Mouse (Mus musculus): ENCODE measurements around the gene Gm765.

Gm765 gene

DNA sequence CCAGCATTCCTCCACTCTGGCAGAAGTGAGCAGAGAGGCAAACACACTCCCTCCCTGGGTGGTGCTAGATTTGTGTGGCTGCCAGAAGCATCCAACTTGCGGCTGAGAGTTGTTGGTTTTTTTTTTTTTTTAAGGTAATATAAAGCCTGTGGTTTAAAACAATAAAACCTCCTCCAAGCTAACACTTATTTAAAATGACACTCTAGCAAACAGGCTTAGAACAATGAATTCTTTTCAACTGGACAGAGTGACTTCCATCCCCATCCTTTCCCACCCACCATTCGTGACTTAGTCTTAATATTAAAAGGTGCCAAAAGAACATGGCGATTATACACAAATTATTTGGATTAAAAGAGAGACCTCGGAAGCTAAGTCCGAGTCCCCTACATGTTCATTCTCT is at the start of gene Gm765:
TSS of gene Gm765 (minus strand) at position 101 of the 400 bp plus-strand sequence.
- DNase-seq = no peak

DNA sequence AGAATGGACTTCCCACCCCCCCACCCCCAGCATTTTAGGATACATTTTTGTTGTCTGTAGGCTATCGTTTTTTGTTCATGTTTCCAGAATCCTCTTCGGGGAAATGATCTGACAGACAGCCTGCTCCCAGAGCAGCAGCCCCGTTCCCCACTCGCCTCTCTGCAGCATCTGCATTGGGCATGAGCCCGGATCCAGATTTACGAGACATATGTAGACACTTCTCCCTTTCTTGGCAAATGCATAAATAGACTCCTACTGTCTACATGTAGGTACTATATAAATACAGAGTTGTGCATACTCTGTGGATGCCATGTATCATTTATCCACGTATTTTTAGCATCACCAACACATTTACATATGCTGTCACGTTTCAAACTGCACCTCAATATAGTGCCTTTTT is 42.9 kb upstream of the Gm765 start:
- DNase-seq = no peak

DNA sequence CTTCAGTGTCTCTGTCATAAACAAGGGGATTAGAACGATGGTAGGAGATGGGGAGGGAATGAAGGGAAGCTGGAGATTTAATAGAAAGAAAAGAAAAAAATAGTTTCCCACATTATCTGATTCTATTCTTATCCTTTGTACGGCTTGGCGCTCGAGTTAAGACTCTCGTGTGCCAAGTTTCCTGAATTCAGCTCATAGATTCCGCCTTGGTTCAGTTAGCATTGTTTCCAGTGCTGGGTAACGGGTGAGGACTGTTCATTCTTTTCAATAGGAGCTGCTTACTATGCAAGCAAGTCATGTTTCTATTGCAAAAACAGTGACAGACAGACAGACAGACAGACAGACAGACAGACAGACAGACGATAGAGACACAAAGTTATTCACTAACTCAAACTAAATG is 41.9 kb upstream of the Gm765 start:
- no peak for DNase-seq

DNA sequence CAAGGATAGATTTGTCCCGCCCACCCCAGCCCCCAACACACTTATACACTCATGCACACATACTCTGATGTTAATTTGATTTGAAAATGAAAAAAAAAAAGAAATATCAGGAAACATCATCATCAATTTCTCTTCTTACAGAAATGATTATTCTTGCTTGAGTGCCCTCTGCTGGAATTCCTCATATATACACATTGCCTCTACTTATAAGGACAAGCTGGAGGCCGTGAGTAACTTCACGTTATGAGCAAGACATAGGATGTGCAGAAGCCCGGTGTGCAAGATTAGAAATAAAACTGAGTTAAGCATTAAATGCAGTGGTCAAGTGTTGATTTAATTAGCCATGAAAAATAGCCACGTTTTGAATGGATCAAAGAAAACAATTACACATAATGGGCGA is 40.9 kb upstream of the Gm765 start:
- DNase-seq = no peak

DNA sequence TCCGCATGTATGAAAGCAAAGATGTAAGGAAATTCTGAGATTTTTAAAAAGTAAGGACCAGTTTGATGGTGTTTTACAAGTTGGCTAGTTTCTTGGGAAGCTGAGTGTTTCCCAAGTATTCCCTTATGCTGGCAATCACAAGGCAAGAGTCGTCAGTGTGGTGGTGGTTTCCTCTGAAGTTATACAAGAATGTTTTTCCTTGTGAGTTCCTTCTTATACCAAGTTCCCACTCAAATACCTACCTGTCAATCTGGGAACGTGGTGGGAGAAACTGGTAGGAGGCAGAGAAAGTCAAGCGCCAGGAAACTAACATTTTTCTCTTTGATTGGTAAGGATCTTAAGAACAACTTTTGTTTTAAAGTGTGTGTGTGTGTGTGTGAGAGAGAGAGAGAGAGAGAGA is 23.6 kb upstream of the Gm765 start:
- DNase-seq = no peak

DNA sequence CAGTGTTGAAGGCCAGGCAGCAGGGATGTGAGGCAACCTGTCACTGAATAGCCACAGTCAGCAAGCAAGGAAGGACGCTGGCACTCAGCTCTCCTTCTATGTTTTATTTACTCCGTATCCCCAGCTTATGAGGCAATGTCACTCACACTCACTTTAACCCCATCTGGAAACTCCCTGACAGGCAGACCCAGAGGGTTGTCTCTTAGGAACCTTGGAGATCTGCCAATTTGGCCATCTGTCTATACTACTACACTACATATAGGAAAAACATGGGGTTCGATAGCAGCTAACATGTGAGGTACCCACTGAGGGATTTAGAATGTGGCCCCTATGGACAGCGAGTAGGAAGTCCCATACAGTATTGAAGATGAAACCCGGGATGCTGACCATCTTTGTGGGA is 12.7 kb upstream of the Gm765 start:
- DNase-seq = no peak

DNA sequence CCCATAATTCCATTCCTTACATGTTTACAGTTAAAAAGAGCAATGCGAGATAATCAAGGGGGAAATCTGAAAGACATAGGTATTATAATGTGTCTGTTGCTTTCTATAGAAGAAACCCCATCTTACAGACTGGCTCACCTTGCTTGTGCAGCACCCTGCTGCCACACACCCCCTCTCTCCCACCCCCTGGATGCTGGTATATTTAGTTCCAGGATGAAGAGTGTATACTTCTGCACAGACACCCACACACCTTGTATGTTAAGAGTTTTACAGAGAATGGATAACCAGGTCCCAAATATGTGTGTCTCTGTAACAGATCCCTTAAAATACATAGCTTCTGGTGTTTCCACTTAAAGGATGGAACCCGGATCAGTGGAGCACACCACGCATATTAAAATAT is 10.7 kb upstream of the Gm765 start:
- DNase-seq = no peak

DNA sequence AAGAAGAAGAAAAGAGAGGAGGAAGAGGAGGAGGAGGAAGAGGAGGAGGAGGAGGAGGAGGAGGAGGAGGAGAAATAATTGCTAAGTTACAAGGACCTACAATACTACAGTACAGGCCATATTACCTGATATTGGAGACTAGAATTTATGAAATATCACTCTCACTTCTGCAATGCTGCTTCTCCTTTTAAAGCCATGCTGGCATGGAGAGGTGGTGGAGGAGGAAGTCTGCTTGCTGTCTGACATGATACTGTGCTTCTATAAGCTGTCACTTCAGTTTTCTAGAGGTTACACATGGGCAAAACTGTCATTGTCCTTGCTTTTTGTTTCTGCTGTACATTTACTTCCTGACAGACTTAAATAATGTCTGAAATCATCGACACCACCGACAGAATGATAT is 9.8 kb downstream of the Gm765 start:
- DNase-seq = no peak

DNA sequence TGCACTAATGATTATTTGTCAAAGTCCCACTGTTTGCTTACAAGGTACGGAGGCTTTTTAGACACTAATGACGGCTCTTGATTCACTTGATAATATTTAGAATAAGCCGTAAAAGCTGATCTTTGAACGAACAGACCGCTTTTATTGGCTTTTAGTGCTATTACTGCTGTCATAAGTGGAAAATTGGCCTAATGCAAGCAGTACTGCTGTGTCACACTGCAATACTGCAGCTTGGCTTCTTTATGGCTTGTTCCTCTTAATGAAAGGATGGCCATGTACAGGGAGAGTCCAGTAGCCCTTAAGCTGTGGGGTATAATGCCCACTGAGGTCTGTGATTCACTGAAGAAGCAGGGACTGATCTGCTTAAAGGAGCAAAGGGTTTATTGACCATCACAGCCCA is 30.9 kb downstream of the Gm765 start:
- DNase-seq = no peak

DNA sequence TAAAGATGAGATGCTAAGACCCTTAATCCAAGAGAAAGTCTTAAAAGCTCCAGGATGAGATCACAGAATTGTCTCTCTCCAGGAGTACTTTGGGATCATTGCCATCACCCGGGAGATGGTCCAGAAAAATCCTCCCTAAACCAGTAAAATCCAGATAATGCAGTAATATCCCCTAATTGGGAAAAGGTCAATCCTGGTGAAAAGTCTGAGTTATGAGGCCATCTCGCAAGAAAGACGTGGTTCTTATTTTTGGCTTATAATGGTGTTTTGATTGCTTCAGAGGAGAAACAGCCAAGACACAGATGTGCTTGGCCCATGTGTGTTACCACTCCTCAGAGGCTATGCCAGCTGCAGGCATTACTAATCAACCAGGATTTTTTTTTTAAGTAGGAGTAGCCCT is 34.9 kb downstream of the Gm765 start:
- DNase-seq = no peak

DNA sequence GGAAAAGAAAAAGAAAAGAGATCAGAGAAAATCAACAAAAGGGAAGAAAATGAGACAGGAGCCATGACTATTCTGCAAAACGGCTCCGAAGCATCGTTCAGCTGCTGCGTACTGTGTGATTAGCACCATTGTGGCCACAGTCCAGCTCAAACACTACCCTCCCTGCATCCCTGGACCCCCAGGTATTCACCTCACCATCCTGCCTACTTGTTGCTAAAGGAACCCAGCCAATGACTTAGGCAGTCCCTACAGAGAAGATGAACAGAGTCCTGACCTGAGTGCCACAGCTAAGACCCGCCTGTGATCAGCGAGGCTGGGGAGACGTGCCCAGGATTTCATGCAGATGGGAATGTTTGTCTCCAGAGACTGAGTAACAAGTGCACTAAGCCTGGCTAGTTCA is 35.4 kb downstream of the Gm765 start:
- no peak for DNase-seq

DNA sequence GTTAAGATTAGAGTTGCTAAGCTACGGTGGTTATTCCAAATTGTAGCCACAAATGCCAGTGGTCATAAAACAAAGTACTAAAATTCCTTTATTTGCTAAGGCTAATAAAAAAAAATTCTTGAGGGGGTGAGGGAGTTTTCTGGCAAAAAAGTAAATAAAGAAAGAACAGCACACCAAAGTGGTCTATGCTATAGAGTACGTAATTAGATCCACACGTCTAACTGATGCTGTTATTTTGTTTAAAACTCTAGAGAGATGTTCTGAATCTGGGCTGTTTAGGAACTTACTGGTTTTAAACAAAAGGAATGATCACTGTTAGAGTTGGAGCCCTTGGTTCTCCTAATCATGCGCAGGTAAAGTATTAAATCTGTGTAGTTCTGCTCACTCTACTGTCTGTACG is 50.5 kb downstream of the Gm765 start:
- DNase-seq = no peak

DNA sequence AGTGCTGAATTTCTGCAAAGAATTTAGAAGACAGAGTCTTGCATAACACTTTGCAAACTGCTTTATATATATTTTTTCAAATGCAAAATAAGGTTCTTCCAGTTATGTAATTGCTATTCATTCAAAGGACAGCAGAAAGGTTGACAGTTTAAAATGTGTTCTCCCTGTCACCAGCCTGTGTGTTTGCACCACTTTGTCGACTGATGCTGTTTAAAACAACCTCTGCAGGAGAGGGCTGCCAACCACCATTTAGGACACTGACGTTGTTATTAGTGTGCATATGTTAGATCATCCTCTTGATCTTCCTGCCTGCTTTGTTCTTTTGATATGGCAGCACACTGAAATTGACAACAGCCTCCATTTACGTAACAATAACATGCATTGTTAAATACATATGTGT is 54.2 kb downstream of the Gm765 start:
- DNase-seq = no peak

DNA sequence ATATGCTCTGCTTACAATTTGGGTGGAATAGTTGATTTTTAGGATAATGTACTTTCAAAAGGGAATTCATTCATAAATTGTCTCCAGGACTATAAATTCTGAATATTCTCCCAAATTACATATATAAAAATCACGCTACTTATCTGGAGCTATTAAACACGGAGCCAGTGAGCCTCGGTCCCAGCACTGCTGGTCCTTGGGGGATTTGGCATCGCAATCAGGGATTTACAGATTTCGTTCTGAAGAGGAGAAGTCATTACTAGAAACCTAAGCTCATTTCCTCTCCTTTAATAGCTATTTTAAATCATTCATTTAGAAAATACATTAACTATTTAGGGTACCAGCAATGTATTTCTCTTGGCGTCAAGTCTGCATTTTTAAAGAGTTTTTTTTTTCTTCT is 55.0 kb downstream of the Gm765 start:
- no peak for DNase-seq

DNA sequence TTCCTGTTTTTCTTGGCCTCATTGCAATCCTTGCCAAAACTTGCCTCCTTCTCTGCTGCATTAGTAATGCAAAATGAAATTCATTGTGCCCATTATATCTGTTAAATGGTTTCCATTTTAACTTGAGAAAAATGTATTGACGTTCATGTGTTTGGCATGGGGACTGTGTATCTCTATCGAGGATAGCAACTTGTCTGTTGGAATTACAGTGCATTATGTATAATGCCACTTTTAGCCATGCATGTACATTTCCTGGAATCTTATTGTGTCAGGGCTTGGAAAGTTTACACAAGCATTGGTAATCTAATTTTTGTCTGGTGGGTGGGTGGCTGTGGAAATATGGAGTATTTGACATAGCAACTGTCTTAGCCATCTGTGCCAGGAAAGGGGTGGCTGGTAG is 57.4 kb downstream of the Gm765 start:
- DNase-seq = no peak

DNA sequence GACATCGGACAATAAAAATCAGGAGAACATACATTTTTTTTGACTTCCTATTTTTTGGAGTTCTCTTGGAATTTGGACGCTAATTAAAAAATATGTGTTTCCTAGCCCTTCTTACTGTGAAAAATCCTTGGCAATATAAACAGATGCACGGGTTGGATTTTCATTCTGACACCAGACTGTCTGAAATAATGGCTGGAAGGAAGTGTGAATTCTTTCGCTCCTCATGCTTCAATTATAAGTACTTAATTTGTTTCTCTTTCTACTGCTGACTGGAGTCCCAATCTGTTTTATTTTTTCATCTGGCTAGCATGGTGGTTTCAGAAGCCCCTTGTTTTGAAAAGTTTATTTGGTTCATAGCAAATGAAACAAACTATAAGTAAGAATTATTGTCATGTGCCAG is 59.8 kb downstream of the Gm765 start:
- DNase-seq = no peak

DNA sequence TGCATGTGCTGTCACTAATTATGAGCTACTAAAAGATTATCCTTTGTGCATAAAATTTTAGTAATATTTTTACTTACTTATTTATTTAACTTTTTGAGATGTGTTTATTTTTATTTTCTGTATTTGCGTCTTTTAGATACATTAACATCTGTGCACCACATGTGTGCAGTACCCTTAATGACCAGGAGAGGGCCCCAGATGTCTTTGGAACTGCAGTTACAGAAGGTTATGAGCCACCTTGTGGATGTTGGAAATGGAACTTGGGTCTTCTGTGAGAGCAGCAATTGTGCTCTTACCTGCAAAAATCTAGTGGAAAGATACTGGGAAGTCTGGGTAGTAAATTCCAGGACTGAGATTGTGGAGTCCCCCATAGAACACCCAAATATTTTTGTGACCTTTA is 71.0 kb downstream of the Gm765 start:
- no peak for DNase-seq

DNA sequence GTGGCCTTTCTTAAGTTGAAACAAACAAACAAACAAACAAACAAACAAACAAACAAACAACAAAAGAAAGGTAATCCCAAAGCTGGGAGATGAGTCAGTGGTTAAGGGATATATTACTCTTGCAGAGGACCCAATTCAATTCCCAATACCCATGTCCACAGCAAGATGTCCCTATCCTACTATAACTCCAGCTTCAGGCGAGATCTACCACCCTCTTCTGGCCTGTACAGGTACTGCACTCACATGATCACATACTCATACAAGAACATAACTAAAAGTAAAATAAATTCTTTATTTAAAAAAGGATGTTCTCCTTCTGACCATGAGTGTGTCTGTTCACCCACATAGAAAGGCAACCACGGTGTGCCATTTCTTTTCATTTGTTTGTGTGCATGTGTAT is 79.6 kb downstream of the Gm765 start:
- DNase-seq = no peak

DNA sequence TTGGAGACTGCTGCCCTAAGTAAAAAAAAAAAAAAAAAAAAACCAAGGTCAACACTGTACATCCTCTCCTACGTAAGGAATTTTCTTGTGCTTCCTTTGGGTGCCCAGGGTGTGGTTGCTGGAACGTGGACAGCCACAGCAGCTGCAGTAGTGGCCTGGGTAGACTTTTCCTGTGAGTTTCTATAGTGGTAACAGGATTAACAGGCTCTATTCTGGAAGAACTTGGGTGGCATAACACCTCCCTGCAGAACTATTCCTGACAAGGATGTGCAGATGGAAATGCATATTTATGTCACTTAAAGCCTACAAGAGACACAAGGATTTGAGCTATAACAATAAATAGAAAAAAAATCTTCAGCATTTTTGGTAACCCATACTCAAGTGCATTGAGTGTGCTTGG is 83.5 kb downstream of the Gm765 start:
- no peak for DNase-seq

DNA sequence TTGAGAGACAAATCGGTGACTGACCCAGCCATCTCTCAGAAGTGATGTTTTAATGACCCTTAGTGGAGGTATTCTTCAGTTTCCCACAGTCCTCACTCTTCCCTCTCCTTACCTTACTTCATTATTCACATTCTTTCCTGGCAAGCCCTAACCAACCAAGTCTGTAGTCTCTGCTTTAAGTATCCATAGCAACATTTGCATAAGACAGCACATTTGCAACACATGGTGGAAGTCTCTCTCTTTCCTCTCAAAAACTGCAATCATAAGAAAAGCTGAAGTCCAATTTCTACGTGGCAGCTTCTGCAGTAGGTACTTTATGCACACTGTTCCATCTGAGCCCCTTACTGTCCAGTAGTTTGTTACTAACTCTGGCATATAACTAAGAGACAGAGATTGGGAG is 96.1 kb downstream of the Gm765 start:
- no peak for DNase-seq

DNA sequence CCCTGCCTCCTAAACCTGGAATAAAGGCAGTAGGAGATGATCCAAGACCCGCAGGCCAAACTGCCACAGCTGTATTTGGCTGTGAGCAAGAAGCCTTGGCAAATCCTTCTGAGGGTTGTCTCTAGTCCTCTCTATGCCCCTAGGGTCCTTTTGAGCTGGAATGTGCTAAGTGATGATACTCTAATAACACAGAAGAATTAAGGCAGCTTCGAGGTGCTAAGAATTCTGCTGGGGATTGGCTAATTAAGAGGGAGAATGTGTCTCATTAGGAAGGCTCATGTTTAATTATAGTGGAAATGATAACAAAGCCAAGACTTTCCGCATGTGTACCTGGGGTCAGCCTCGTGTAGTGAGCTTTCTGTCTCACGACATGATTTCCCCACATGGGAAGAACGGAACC is 99.4 kb downstream of the Gm765 start:
- no peak for DNase-seq

DNA sequence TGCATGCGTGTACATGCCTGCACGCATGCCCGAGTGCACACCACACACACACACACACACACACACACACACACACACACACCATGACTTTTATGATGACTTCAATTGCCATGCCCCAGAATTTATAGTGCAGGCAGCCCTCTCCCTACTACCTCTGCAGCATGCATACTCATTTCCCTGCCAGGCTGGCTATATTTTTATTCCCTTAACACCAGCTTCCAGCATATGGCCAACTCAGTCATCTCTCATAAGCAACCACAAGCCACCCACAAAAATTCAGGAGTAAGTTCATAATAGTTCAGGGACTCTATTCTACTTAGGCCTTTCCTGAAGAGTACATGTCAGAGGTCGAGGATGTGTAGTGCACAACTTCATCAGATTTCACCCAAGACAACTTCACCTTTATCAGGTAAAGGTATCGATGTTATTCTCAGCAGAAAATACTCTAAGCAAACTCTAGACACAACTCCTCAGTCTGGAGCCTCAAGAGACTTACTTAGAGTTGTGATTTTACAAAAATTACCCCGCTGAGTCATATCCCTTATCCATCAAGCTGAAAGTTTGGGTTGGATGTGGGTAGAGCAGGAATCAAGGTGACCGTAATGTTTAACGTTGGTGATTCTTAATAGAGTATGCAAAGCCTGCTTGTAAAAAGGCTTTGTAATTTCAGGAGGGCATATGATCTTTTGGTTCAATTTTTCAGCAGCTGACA is 101.8 kb downstream of the Gm765 start:
- no peak for DNase-seq

DNA sequence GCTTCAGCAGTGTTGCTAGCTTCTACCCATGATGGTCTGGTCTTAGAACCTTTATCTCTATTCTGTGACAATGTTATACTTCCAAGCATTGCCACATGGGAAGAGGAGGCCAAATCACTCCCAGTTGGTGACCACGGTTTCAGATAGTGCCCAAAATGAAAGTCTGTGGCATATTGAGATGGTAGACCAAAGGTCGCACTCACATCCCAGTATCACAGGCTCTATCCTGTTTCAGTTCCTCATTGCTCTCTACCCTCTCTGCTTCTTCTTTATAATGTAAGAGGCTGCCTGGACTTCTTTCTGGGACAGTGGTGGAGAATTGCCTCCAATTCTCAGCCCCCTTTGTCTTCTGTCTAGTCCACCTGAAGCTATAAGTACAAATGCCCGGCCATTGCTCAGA is 108.5 kb downstream of the Gm765 start:
- DNase-seq = no peak

DNA sequence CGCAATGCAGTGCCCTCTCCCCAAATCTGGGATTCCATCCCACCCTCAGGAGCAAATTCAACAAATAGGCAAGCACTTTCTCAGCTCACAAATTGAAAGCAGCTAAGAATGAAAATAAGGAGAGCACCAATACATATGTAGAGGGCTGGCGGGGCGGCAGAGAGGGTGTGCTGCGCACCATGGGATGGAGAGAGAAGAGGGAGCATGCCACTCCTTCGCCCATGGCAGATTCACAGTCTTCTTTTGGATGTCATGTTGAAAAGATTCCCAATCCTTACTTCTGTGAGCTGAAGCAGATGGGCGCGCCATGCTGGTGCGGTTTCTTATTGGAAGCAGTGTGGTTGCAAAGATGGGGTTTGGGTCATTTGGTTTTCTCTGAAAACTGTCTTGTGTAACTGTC is 118.6 kb downstream of the Gm765 start:
- no peak for DNase-seq

DNA sequence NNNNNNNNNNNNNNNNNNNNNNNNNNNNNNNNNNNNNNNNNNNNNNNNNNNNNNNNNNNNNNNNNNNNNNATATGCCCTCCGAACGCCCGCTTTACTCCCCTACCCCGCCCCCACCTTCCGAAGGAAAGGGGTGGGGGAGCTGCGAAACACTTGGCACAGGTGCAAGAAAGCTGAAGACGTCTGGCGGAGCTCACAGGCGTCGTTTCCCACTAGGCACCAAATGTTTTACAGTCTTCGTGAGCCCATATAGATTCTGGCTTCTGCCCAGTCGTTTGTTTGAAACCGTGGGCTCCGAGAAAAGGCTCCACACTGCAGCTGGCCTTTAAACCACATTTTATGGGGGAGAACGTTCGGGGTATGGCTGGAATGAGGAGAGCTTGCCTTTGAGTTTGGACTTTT is 120.6 kb downstream of the Gm765 start:
- no peak for DNase-seq

DNA sequence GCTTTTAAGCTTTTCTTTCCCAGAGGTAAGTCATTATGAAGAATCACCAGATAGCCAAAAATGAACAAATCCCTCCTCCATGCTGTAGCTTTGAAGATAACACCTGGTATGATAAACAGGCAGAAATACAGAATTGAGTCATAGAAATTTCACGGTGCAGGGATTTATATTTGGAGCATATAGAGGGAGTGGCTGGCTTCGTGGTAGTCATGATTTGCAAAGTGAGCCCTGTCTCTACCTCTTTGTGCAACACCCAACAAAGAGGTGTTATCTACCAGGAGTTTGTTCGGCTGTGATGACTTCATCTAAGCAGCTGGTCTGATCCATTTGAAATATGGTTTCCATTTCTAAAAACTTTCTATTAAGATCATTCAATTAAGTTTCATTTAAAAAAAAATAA is 130.3 kb downstream of the Gm765 start:
- DNase-seq = no peak
